Mouse (Mus musculus): ENCODE measurements around the gene Pradc1. TPM values are rescaled to one million over a fixed set of nuclear protein-coding genes. Genes with fewer than 3 reads are reported as not detected.

Gene Pradc1
- polyA plus RNA-seq (2014; fragmentation: Illumina TruSeq; extraction: RNeasy Lipid Tissue Mini Kit (QIAGEN cat#74804); ENCODE audit: insufficient read depth, low read depth, low replicate concordance), result 23.8 TPM

GRCm38 (mm10) chr6:85451664-85452410 lies at the start of gene Pradc1:
Pradc1 (minus strand) TSS chr6:85451970.

GRCm38 (mm10) chr6:85450697-85451663 lies 790 bp downstream of the Pradc1 start, which contains the start of gene Cct7:
Cct7 (plus strand) TSS chr6:85451514.

GRCm38 (mm10) chr6:85431842-85432431 lies 19.8 kb downstream of the Pradc1 start, which contains the start of gene Smyd5:
Smyd5 (plus strand) TSS chr6:85431989.

GRCm38 (mm10) chr6:85423836-85424379 lies 27.9 kb downstream of the Pradc1 start, which contains the start of gene Noto:
Noto (plus strand) TSS chr6:85423886.

Other genes with a start within 250 kb of the Pradc1 start
- 3.7 TPM for gene Sfxn5, start 118.5 kb downstream of the Pradc1 start, polyA plus RNA-seq (2014; fragmentation: Illumina TruSeq; extraction: RNeasy Lipid Tissue Mini Kit (QIAGEN cat#74804); ENCODE audit: insufficient read depth, low read depth, low replicate concordance)
- 8.5 TPM for gene Rab11fip5, start 77.3 kb downstream of the Pradc1 start, polyA plus RNA-seq (2014; fragmentation: Illumina TruSeq; extraction: RNeasy Lipid Tissue Mini Kit (QIAGEN cat#74804); ENCODE audit: insufficient read depth, low read depth, low replicate concordance)
- not detected for gene Noto, start 28.1 kb downstream of the Pradc1 start, polyA plus RNA-seq (2014; fragmentation: Illumina TruSeq; extraction: RNeasy Lipid Tissue Mini Kit (QIAGEN cat#74804); ENCODE audit: insufficient read depth, low read depth, low replicate concordance)
- 9.1 TPM for gene Smyd5, start 20.0 kb downstream of the Pradc1 start, polyA plus RNA-seq (2014; fragmentation: Illumina TruSeq; extraction: RNeasy Lipid Tissue Mini Kit (QIAGEN cat#74804); ENCODE audit: insufficient read depth, low read depth, low replicate concordance)
- gene Cct7, start 456 bp downstream of the Pradc1 start, polyA plus RNA-seq (2014; fragmentation: Illumina TruSeq; extraction: RNeasy Lipid Tissue Mini Kit (QIAGEN cat#74804); ENCODE audit: insufficient read depth, low read depth, low replicate concordance), result 135 TPM
- gene Fbxo41, start 51.0 kb upstream of the Pradc1 start, polyA plus RNA-seq (2014; fragmentation: Illumina TruSeq; extraction: RNeasy Lipid Tissue Mini Kit (QIAGEN cat#74804); ENCODE audit: insufficient read depth, low read depth, low replicate concordance), result not detected
- gene Egr4, start 61.6 kb upstream of the Pradc1 start, polyA plus RNA-seq (2014; fragmentation: Illumina TruSeq; extraction: RNeasy Lipid Tissue Mini Kit (QIAGEN cat#74804); ENCODE audit: insufficient read depth, low read depth, low replicate concordance), result not detected
- 0.84 TPM for gene Alms1, start 135.6 kb upstream of the Pradc1 start, polyA plus RNA-seq (2014; fragmentation: Illumina TruSeq; extraction: RNeasy Lipid Tissue Mini Kit (QIAGEN cat#74804); ENCODE audit: insufficient read depth, low read depth, low replicate concordance)

All from lung, adult 10 weeks (tissue).